Mouse (Mus musculus): Measurements from ENCODE around the gene Ash1l. TPM values are rescaled to one million over a fixed set of nuclear protein-coding genes. Genes with fewer than 3 reads are reported as not detected.

Ash1l gene
- 10 to 100 TPM; 64.3 to 66.8 TPM for total RNA-seq (2021)
- long read RNA-seq, experiment 1, partial matches to known transcripts, result 0 of 4 reads
- long read RNA-seq, experiment 1, other reads (novel, unspliced or antisense), result 4 of 4 reads
- long read RNA-seq, experiment 2, partial matches to known transcripts, result 0 of 4 reads
- long read RNA-seq, experiment 2, other reads (novel, unspliced or antisense), result 4 of 4 reads

DNA sequence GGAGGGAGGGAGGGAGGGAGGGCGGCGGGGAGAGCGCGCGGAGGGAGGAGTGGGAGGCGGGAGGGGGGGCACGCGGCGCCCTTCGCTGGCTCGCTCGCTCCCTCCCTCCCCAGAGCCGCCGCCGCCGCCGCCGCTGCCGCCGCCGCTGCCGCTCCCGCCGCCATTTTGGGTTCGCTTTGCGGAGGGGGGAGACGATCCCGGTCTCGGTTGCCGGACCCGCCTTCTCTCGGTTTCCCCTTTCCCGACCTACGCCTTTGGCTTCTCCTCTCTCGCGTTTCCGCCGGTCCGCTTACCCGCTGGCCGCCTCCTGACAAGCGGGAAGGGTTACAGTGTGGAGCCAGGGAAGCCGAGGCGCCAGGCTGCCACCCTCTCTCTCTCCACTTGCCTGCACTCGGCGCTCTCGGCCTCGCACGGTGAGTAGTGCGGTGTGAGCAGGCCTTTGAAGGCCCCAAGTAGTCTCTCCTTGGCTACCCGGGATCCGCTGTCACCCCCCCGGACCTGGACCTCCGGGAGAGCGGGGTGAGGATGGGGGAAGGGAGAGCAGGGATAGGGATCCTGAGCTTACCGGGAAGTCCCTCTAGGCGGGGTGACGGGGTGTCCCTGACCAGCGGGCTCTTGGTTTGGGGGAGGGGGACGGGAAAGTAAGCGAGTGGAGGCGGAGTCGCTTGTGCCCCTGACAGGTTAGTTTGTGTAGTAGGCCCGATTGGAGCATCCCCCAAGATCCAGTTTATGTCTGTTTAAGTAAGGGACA, at the start of gene Ash1l, which contains the start of gene Dap3:
Gene Ash1l, plus strand, starts transcription at position 47 of the 751 bp plus-strand sequence.
Gene Dap3, minus strand, starts transcription at position 606 of the 751 bp plus-strand sequence.
- DNase-seq (ENCODE audit: low spot score in 2 of 2), result peak; percentile 71 to 88

DNA sequence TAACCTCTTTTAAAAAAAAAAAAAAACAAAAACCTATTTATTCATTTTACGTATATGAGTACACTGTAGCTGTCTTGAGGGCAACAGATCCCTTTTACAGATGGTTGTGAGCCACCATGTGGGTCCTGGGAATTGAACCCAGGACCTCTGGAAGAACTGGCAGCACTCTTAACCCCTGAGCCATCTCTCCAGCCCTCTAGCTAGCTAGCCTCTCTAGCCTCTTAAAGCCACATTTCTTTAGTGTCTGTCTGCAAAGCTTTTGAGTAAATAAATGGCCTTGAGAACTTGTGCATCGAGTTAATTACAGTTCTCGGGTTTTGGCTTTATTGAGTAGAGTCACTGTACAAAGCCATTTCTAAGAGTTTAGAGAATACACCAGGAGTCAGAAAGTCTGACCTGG, 45.6 kb upstream of the Ash1l start:
- no peak for DNase-seq (ENCODE audit: low spot score in 2 of 2)

DNA sequence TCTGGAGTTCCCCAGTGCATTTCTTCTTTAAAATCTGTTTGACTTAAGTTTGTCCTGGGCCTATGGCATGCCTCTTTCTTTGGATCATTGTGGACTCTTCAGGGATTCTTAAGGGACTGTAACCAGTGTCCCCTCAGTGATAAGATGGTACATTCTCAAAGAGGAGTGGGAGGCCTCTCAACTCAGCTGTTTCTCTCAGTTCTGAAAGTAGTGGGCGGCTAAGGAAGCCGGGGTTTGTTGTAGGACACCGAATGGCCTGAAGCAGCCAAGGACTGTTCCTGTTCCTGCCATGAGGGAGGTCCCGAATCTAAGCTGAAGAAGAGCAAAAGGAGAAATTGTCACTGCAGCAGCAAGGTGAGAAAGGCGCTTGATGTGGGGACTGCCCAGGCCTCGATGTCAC, 45.2 kb upstream of the Ash1l start:
- DNase-seq (ENCODE audit: low spot score in 2 of 2), result no peak

DNA sequence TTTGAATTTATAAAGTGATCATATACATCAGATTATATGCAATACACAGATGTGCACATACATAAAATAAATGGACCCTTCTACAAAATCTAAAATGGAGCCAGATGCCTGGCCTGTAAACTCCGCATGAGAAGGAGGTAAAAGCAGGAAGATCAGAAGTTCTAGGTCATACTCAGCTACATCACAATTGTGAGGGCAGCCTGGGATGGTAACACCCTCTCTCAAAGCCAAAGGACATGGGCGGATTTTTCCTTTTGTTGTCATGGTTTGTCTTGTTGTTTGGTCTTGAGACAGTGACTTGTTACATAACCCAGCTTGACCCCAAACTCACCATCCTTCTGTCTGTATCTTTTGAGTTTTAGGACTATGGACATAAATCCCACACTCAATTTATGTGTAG, 44.7 kb upstream of the Ash1l start:
- no peak for DNase-seq (ENCODE audit: low spot score in 2 of 2)

DNA sequence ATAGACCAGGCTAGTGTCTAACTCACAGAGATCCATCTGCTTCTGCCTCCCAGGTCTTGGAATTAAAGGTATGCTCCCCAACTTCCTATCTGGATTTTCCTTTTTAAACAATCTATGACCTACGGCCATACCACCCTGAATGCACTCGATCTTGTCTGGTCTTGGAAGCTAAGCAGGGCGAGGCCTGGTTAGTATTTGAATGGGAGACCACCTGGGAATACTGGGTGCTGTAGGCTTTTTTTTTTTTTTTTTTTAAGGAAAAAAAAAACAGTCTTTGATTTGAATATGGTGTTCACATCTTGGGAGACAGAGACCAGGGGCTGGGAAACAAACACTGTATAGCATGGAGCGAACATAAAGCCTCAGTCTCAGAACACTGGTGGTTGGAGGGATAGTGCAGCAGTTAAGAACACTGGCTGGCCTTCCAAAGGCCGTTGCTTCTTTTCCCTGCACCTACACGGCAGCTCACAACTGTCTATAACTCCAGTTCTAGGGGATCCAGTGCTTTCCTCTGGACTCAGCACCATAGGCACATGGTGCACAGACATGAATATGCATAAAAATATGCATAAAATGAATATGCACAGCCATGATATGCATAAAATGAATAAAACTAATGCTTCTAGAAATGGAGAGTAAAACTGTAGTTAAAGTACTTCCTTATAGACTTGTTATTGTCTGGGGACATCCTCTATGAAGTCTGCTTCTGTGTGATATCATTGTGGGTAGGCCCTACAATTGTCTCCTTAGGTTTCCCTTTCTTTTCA, 43.8 kb upstream of the Ash1l start:
- no peak for DNase-seq (ENCODE audit: low spot score in 2 of 2)

DNA sequence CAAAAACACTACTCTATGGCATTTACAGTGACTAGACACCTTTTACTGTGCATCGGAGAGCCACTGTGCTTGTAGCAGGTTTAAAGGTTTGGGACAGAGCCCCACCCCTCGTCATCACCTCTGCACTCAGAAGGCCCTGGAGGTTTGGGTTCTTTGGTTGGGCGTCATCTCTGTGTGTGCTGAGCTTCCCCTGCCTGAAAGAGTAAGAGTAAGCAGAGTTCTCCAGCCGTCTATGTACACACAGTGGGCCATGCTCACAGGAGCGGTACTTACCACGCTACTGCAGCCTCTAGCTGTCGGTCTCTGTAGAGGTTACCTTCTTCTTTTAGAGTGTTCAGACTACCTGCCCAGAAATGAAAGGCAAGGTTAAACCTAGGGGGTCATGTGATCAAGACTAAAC, 37.8 kb upstream of the Ash1l start:
- no peak for DNase-seq (ENCODE audit: low spot score in 2 of 2)

DNA sequence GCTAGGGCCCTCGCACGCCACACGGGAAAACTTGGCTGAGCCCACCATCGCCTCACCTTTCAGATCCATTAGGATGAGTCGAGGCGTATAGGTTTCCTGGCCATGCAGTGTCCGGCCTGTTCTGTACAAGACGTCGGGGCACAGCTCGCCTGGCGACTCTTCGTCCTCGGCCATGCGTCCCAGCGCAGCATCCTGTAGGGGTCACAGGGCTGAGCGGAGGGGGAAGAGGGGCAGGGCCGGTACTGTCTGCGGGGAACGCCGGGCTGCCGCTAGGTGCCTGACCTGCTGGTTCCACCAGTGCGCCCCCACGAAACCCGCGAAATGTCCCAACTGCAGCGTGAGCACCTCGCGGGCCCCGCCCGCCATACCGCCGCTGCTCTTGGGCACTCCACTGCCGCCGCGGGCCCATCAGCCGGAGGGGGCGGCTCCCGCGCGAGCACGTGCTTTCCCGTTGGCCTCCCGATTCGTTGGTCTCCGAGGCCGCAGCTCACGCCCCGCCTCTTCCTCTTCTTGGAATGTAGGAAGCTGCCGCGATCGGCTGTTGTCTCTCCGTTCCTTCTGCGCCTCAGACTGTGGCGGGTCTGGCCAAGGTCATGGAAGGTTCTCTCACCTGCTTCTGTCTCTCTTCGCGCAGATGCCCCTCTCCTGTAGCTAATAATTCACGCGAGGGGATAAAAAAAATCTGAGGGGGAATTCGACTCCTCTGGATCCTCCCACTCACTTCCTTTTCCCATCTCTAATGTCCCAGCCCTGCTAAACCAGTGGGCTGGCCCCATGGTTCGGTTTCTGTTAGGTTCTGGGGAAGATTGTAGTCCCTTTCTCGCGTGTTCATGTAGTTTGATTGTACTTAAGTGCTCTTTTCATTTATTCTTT, 36.7 kb upstream of the Ash1l start, which contains the start of gene Msto1:
Gene Msto1, minus strand, starts transcription at position 489 of the 873 bp plus-strand sequence.
- peak; percentile 89 to 94 for DNase-seq (ENCODE audit: low spot score in 2 of 2)

DNA sequence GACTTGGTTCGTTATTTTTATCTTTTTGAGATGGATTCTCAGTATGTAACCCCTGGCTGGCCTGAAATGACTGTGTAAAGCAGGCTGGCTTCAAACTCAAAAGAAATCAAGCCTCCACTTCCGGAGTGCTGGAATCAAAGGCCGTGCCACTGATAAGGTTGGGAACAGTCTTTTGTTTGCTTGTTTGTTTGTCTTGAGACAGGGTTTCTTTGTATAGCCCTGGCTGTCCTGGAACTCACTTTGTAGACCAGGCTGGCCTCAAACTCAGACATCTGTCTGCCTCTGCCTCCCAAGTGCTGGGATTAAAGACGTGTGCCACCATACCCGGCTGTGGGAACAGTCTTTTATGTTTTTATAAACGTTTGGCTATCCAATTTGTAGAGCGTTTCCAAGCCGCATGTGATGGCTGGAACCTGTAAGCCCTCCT, 36.0 kb upstream of the Ash1l start:
- no peak for DNase-seq (ENCODE audit: low spot score in 2 of 2)

DNA sequence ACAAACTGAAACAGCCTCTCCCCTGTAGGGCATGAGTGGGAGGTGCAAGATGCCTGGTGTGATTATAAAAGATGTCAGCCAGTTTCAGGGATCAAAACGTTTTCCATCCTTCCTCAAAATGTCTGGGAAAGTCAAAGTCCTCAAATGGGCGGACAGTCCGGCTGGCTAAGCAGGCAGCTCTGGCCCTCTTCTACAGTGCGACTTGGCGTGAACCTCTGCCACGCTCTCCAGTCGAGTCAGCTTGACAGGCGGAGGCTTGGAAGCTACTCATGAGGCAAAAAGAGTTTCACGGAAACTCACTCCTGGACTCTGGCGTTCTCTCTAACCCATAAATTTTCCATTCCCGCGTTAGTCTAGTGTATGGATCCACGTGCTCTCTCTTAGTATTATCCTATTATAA, 31.4 kb upstream of the Ash1l start:
- no peak for DNase-seq (ENCODE audit: low spot score in 2 of 2)

DNA sequence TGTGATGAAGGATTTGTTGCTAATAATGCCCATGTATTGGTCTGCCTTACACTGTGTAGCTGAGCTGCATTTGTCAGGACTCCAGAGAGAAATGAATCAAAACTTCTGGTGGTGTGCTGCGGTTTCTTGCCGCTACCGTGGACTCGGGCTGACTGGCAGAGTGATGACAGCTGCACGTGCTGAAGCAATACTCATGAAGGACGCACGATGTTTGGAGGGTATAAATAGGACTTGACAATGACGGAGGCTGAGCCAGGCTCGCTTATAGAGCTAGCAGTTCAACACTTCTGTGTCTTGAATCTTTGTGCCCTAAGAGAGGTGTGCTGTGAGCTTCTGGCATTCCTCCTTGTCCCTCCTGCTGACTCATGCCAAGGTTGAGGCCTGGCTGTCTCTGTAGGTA, 29.0 kb upstream of the Ash1l start:
- no peak for DNase-seq (ENCODE audit: low spot score in 2 of 2)

DNA sequence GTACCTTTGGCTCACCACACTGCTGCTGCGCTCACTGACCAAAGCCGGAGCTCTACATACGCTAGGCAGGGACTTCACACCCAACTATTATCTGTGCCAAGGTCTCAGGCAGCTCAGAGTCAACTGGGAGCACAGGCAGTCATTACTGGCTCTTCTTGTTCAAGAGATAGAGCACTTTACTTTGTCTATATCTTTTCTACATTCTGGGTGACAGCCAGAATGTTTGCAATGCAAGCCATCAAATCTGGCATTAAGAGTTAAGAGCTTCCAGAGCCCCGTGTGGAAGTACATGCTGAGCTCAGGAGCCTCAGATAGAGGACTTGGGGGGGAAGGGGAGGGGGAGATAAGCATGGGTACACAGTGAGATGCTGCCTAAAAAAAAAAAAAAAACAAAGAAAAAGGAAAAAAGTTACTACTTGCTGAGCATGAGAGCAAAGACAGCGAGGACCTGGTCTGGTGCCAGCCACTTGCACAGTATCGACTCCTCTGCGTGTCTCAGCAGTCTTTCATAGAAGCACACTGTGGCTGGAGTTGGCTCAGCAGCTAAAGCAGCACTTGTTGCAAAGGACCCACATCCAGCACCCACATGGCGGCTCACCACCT, 26.3 kb upstream of the Ash1l start:
- no peak for DNase-seq (ENCODE audit: low spot score in 2 of 2)

DNA sequence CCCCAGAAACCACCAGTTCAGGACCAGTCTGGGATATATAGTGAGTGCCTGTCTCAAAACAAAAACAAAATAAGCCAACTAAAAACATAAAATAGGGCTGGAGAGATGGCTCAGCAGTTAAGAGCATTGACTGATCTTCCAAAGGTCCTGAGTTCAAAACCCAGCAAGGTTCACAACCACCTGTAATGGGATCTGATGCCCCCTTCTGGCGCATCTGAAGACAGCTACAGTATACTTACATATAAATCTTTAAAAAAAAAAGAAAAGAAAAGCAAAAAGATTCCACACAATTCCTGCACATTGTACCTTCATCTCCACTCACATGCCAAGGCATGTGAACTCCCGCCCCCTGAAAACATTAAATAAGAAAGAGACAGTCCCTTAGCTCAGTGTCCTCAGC, 24.8 kb upstream of the Ash1l start:
- DNase-seq (ENCODE audit: low spot score in 2 of 2), result no peak

DNA sequence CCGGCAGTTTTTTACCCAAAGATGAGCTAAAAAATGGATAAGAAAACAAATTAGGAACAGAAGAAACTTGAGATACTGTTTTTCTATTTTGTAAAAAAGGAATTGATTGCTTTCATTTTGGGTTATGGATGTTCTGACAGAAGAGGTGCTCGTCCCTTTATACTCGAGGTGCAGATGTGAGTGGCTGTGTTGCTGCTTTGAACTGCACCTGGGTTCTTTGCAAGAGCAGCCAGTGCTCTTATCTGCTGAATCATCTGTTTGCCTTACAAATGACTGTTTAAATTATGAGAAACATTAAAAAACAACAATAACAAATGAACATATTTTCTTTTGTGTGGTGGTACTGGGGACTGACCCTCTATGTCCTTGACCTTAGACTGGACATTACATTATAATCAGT, 20.9 kb upstream of the Ash1l start:
- DNase-seq (ENCODE audit: low spot score in 2 of 2), result no peak

DNA sequence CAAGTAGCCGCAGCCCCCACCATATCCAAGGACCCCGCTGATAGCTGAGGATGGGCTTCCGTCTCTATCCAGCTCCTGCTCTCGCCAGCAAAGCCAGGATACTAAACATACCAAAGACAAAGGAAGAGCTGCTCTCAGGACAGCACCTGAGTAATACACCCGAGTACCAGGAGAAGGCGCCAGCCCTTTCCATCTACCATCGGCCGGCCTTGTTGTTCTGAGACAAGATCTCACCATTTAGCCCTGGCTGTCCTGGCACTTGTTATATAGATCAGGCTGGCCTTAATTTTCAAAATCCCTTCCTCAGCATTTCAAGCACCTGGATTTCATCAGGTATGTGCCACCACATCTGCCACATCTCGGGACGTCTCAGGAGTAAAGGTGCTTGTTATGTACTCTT, 11.4 kb upstream of the Ash1l start:
- DNase-seq (ENCODE audit: low spot score in 2 of 2), result no peak

DNA sequence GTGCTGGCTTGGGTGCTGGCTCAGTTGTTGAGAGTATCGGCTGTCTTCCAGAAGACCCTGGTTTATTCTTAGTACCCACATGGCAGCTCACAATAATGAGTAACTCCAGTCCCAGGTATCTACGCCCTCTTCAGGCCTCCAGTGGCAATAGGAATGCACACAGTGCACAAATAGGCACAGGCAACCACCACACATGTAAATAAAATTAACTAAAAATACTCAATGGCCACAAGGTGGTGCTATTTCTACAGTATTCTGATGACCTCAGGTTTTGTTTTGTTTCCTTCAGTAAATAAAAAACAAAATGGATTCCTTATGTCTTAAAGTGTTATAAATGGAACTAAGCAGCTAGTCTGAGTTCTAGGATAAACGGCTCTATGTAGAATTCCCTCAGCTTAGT, 10.7 kb upstream of the Ash1l start:
- peak in 1 of 2 experiments; percentile 55 for DNase-seq (ENCODE audit: low spot score in 2 of 2)

DNA sequence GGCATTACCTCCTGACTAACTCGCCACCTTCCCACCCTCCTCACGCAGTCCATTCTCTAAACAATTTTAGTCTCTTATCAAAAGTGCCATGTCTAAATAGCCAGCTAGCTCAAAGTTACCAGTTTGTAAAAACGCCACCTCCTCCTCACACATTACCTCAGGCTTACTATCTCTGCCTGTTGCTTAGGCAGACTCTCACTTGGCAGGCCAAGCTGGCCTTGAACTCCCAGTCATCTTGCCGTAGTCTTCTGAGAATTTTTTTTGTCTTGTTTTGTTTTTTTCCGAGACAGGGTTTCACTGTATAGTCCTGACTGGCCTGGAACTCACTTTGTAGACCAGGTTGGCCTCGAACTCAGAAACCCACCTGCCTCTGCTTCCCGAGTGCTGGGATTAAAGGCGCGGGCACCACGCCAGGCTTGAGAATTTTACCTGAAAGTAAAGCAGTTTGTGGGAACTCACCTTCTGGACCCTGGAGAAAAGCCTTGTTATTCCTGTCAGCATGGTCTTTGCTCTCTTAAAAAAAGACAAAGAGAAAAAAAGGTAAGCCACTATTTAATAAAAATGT, 8.0 kb upstream of the Ash1l start:
- DNase-seq (ENCODE audit: low spot score in 2 of 2), result no peak

DNA sequence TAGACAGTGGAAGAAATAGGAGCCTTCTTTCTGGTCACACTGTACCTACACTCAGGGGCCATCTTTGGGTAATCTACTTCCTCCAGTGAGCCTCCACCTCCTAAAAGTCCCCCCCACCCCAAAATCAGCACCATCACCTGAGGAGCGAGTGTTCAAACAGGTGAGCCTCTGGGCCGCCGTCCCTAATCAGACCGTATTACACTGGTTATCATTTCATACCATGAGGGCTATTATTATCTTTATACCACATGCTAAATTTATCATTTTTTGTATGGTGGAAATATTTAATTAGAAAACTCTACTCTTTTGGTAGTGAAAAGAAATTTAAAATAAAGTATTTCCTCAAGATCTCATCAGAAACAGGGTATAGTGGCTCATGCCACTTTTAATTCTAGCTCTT, 6.3 kb upstream of the Ash1l start:
- DNase-seq (ENCODE audit: low spot score in 2 of 2), result no peak

DNA sequence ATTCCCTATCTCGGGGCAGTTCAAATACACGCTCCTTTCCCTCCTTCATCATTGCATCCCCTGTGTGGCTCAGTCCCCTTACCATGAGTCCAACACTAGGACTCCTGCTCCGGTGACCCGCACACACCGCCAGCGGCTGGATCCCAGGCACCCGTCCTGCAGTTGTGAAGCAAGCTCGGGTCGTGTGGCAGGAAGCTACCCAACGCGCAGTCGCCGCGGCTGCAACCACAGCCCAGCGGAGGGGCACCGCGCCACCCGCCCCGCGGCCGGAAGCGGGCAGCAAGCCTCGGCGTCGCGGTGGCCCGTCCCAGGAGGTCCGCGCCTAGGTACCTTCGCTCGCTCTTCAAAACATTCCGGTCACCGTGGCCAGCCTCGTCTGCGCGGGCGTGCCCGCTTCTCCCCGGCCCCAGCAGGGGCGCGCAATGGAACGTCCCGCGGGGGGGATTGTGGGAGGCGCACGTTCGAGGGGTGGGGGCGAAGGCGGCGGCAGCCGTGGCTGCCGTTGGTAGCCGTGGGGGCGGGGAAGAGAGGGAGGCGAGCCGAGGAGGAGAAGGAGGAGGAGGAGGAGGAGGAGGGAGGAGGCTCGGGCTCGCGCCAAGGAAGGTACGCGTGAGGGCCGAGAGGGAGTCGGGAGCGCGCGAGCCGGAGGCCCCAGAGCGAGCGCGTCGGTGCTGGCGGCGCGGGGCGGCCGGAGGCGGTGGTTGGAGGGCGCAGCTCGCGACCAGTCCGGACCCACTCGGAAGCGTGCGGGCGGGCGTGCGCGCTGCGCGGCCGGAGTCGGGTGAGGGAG, 441 bp upstream of the Ash1l start:
- DNase-seq (ENCODE audit: low spot score in 2 of 2), result peak; percentile 87 to 90

DNA sequence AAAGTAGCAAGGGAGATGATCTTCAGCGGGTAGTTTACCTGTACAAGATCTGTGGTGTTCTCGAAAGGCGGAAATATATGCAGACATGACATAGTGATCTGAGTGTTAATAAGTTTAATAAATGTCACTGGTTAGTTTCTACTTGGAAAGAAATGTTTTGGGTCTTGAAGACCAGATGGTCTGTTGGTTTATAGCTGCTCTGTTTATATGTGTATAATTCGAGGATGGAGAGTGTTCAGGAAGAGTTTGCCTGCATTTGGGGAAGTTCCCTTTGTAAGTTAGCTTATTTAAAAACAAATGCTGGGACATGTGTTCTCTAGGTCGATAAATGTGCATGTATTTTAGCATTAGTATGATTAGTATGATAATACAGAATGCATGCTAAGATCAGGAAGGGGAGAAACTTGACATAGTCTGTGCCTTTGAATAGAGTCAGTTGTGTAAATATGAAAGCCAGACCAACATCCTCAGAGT, 942 bp downstream of the Ash1l start:
- DNase-seq (ENCODE audit: low spot score in 2 of 2), result no peak
